Mouse (Mus musculus) ES-CJ7 (cell line): ENCODE results near the gene Gtf2f1.

ENCODE experiments used
- DNase-seq: peaks from one replicate; pipeline ENCODE4 v3.0.0; 2011; ENCODE audit warnings: low read depth, low spot score

The Gtf2f1 gene

GRCm38 (mm10) chr17:56975391-56975790, 35.7 kb downstream of the Gtf2f1 start:
- no peak for DNase-seq

DNA sequence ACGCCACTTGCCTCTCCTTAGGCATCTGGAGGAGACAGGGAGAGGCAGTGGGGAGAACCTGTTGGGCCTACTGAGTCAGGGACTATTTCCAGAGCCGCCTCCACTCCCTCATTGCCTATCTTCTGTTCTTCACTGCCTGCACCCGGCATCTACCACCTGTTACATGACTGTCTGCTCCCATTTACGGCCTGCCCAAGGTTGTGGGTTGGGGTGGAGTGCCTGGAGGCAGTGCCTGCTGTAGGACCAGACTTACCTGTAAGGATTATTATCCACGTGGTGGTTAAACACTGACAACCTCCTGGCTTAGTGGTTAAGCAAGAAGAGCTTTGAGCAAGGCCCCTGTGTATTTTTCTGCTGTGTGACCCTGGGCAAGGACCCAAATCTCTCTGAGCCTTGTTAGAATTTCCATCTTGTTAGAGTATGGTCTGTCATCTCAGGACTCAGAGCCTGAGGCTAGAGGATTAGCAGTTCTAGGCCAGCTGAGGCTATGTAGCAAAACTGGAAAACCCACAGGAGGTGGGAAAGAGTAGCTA, 36.3 kb downstream of the Gtf2f1 start:
- DNase-seq, result no peak

DNA sequence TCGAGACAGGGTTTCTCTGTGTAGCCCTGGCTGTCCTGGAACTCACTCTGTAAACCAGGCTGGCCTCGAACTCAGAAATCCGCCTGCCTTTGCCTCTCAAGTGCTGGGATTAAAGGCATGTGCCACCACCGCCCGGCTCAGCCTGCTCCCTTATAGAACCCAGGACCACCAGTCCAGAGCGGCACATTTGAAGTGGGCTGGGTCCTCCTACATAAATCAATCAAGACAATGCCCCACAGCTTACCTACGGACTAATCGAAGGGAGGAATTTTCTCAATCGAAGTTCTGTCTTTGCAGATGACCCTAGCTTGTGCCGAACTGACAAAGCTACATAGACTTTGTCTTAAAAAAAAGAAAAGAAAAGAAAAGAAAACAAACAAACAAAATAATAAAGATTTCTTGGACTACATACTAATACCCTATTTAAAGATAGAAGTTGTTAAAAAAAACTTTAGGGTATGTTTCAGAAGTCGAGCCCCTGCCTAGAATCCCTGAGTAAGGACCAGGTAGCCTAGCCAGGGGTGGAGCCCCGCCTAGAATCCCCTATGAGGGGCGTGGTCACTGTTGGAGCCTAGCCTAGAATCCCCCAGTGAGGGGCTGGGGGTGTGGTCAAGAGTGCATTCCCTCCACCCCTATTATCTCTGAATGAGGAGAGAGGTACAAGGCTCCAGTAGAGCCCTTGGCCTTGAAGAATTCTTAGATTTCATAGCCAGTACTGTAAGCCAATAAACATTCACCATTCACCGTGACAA, 37.0 kb downstream of the Gtf2f1 start:
- DNase-seq, result peak; percentile 79

DNA sequence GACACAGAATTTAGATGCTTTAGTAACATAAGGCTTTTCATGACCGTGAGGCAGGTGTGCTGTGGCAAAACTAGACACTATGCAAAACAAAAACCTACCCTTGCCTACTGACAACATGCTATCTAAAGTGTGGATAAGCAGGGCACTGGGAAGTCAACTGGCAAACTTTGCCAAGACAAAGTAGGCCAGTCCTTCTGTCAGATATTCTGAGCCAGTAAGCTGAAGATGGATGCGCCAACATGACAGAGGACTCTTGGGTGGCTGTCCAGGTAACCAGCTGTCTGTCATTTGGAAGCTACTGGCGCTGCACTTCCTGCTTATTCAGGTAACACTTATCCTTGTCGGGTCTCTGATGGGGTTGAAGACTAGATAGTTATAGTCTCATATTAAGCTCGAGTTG, 41.0 kb downstream of the Gtf2f1 start:
- DNase-seq, result no peak

GRCm38 (mm10) chr17:56969321-56969720, 41.8 kb downstream of the Gtf2f1 start:
- DNase-seq, result no peak

GRCm38 (mm10) chr17:56963646-56964045, 47.4 kb downstream of the Gtf2f1 start:
- DNase-seq, result no peak

DNA sequence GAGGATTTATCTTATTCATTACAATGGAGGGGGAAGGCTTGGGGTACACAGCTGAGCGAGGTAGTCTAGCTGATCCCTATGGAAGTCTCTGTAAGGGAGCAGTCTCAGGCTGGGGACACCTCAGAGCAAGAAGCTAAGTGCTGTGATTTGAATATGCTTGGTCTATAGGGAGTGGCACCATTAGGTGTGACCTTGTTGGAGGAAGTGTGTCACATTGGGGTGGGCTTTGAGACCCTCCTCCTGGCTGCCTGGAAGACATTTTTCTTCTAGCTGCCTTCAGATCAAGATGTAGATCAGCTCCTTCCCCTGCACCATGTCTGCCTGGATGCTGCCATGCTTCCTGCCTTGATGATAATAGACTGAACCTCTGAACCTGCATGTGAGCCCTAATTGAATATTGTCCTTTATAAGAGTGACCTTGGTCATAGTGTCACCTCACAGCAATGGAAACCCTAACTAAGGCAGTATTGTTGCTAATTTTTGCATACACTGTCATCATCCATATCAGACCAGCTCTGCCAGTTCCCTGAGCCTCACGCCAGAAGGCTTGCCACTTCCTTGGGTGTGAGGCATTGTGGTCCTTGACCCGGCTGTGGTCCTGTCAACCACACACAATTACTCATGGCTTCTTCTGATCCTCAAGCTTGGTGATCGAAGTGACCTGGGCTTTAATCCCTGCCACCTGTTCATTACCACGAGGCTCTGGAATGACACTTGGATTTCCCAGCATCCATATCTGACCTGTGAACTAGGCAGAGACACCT, 48.3 kb downstream of the Gtf2f1 start:
- DNase-seq, result peak; percentile 60

GRCm38 (mm10) chr17:56961880-56962279, 49.2 kb downstream of the Gtf2f1 start:
- DNase-seq, result no peak

DNA sequence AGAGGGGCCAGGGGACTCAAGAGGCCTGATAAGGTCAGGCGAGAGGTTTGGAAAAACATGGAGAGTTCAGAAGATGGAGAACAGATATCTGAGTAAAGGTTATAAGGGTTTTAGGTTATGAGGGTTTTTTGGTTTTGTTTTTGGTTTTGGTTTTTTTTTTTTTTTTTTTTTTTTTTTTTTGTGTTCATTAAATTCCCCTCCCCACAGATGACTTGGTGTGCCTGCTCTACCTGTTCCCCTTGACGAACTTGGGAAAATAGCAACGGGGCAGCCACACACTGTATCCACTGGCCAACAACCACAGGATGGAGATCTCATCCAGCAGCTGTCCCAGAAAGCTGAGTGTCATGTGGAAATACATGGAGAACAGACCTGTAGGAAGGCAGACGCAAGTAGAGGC, 52.4 kb downstream of the Gtf2f1 start:
- DNase-seq, result no peak

DNA sequence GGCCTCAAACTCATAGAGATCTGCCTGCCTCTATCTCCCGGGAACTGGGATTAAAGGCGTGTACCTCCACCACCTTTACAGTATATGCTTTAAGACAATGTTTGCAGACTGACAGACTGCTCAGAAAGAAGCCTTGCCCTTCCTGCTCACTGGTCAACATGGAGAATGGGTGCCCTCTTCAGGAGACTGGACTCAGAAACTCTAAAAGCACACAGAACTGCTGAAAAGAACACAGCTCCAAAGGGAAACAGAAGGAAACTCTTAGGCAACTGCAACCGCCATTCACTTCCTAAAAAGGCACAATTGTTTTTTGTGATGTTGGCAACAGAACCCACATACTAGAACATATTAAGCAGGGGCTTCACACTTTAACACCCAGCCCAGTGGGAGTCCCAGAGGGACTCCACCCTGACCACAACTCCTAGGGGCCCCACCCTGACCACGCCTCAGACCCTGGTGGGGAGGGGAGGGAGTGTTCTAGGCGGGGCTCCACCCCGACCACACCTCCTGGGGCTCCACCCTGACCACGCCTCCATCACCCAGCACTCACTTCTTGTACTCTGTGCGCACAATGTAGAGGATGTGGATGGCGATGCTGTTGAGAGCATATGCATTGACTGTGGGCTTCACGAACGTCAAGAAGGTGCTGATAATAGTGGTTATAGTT, 53.2 kb downstream of the Gtf2f1 start:
- peak; percentile 76 for DNase-seq

DNA sequence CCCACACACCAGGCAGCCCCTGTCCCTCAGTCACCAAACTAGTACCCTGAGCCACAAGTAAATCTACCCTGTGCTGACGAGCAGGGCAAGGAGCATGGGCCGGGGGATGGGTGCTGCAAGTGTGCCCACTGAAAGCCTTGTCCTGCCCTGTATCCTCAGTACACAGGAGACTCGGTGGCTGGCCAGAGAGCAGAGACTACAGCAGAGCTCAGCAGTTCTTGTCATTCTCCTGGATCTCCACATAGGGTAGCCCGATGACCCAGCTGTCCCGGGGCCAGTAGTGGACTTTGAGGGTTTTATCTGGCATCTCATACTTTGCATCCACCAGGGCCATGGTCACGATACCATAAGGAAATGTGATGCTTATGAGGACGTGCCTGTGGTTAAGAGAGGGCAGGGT, 56.2 kb downstream of the Gtf2f1 start:
- no peak for DNase-seq
